Mouse (Mus musculus) embryo, embryonic 11 days (tissue): ENCODE measurements around the gene Gtsf1.
A peak's percentile ranks its signal among the peaks of the same experiment; 100 is the strongest.

Experiments
- DNase-seq: peaks from one replicate; pipeline ENCODE4 v3.0.0-alpha.2; 2015

Gtsf1 gene

GRCm38 (mm10) chr15:103356130-103356529, 74.1 kb downstream of the Gtsf1 start:
- DNase-seq: no peak

DNA sequence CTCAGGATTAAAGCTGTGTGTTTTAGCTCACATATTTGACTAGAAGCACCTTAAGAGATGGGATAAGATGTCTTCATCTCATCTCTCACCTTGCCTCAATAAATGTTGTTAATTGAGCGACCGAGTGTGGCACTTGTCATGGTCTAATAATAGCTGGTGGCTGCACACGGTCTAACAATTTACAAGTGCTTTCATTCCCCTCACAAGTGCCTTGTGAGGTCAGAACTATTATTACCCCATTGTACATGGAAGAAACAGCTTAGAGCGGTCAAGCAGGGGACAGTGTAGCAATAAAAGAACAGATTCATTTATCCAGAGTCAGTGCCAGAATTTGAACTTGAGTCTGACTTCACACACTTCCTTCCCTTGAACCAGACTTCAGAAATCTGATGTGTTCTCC, 74.8 kb downstream of the Gtsf1 start:
- no peak for DNase-seq

DNA sequence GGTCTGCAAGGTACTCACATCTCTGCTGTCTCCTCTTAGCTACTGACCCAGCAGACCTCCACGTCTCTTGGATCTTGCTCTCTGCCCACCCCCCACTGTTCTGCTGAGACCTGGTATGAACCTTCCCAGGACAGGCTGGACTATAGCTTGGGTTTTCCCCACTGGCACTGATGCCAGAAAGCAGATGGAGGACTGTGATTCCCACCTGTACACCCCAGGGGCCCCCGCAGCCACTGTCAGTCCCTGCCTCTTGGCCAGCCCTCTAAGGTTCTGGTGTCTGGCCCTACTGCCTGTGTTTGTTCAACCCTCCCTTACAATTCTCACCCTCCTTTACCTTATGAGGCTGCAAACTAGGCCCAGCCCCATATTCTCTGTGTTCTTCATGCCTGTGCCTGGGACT, 75.6 kb downstream of the Gtsf1 start:
- no peak for DNase-seq

DNA sequence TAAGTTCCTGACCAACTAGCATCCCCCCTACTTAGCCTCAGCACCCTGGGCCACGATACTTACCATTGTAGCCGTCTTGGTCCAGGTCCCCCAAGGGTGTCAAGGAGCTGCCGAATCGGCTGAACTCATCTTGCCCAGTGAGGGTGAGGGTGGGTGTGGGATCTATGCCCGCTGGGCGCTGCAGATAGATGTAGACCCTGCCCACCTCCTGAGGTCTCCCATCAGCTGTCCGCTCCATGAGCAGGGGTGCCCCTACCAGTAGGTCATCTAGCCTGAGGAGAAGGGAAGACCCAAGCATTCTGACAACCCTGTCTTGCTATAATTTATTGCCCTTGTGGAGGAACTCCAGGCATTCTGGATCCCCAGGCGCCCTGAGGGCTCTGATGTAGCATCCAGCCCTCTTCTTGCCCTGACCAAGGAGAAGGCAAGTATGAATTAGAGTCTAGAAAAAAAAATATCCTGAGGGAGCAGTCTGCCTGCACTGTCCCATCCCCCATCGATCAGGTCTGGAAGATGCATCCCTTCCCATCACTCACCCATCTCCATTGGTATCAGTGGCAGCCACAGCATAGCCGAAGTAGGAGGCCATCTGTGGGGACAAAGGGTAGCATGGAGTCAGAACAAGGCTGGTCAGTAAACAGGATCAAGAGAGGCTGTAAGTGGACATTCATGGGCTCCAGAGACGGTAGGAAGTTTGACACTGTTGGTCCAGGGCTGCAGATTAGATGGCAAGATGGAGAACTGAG, 76.6 kb downstream of the Gtsf1 start:
- DNase-seq: no peak

DNA sequence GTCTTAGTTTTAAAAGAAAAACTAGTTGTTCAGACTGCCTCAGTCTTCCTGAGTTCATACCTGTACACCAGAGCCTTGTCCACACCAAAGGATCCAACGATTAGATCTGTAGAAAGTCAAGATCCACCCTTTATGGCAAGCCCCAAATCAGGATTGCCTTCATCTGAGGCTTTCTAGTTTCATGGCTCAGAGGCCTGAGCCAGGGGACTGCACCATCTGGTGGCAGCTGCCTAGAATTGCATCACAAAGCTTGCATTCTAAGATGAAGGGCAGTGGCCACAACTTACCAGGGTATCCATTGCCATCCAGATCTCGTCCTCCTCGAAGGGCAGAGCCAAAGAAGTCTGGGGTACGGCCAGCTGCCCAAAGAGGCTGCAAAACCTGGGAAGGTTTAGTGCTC, 77.4 kb downstream of the Gtsf1 start:
- DNase-seq: peak; percentile 76
